Mouse (Mus musculus) embryonic stem cell, embryonic (primary cell): Measurements from ENCODE around the gene Dexi.

Experiments
- CTCF ChIA-PET, 4 experiments: fragments of 300-600 bp in 2 of 4; fragments of 350-600 bp in 2 of 4; sonication (Branson Sonifier 250); formaldehyde crosslinking; loops; one replicate each; lab custom pipeline; 2022; ENCODE audit warnings: inconsistent platforms in 2 of 4; lab: Charles Lee
- POLR2A ChIA-PET, 4 experiments: fragments of 300-600 bp in 2 of 4; fragments of 350-600 bp in 2 of 4; sonication (Branson Sonifier 250); formaldehyde crosslinking; loops; one replicate each; lab custom pipeline; 2022; ENCODE audit warnings: antibody characterized with exemption in 4 of 4, inconsistent platforms in 1 of 4; lab: Charles Lee

The Dexi gene

DNA sequence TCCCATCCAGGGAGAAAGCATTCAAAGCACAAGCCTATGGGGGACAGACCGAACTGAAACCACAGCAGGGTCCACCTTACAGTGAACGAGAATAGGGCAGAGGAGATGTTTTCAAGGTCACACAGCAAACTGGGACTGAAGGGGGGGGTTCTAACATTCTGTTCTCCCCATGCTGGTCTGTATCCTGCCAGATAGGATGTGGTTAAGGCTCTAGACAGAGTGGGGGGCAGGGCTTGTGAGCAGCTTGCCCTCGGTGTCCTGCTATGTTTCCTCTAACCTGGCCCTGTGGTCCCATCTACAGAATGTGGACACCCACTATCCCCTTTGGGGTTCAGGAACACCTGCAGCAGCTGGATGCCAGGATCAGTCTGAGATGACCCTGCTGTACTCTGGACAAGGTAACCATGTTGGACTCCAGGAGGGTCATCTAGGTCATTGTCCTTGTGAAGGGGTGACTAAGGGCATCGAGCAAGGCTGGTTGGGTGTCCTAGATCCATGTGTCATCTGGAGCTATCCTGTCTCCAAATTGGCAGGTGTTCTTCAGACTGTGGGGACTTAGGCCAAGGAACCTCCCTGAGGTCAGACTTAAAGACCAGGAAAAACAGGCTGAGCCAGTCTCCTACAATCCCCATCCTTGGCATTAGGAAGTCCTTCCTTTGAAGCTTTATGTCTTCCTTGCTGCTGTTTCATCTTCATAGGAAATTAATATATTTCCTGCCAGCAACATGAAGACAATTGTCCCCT, 17.8 kb downstream of the Dexi start:
- ChIA-PET CTCF (interaction anchor here in 2 of 4 experiments (0.5 to 2.3 kb wide), 5 partner anchors 26 to 942 kb away, joined by 3 to 14 read pairs (median 4); no protein-coding TSS in a partner anchor), POLR2A (interaction anchor here in 2 of 4 experiments (0.8 to 2.6 kb wide), 6 partner anchors 18 to 236 kb away, joined by 3 to 9 read pairs (median 4); partner anchors contain the start of genes Dexi (in 1 of the 2) and Nubp1 (in 1 of the 2))

DNA sequence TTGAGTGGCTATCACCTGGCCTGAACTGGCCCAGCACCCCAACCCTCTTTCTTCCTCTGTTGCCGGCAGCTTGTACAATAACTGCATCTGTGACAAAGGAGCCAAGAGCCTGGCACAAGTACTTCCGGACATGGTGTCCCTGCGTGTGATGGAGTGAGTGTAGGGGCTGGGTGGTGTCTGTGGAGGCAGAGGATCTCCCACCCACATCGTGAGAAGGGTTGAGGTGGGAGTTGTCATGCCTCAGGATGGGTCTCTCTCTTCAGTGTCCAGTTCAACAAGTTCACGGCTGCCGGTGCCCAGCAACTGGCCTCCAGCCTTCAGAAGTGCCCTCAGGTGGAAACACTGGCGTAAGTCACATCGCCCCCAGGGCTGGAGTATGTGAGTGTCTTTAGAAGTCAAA, 19.2 kb downstream of the Dexi start:
- CTCF ChIA-PET, result interaction anchor here (0.7 to 3.9 kb wide), 14 partner anchors 8 to 243 kb away, joined by 3 to 122 read pairs (median 7); no protein-coding TSS in a partner anchor
- POLR2A ChIA-PET, result interaction anchor here in 2 of 4 experiments (1.0 to 1.2 kb wide), 4 partner anchors 8 to 111 kb away, joined by 3 to 4 read pairs (median 4); no protein-coding TSS in a partner anchor

GRCm38 (mm10) chr16:10522811-10523210, 20.0 kb downstream of the Dexi start:
- CTCF ChIA-PET, result interaction anchor here (0.6 to 3.9 kb wide), 50 partner anchors 9 to 939 kb away, joined by 3 to 122 read pairs (median 4); partner anchors contain the start of genes Nubp1 (in 1 of the 4) and Tvp23a (in 1 of the 4)
- POLR2A ChIA-PET, result interaction anchor here in 3 of 4 experiments (0.7 to 8.1 kb wide), 16 partner anchors 9 to 246 kb away, joined by 3 to 45 read pairs (median 4); partner anchors contain the start of genes Nubp1 (in 3 of the 3) and Dexi (in 1 of the 3)

- POLR2A ChIA-PET, result interaction anchor here in 3 of 4 experiments (0.6 to 8.1 kb wide), 22 partner anchors 10 to 243 kb away, joined by 3 to 45 read pairs (median 4); partner anchors contain the start of genes Nubp1 (in 2 of the 3), Ciita (in 1 of the 3), Dexi (in 1 of the 3) and Tvp23a (in 1 of the 3)
- CTCF ChIA-PET, result interaction anchor here (0.6 to 3.9 kb wide), 51 partner anchors 8 to 250 kb away, joined by 3 to 122 read pairs (median 5); partner anchors contain the start of genes Dexi (in 2 of the 4), Tvp23a (in 2 of the 4), Nubp1 (in 1 of the 4) and Tekt5 (in 1 of the 4)
Observed at GRCm38 (mm10) chr16:10520908-10521614, 21.8 kb downstream of the Dexi start.

GRCm38 (mm10) chr16:10518030-10518429, 24.8 kb downstream of the Dexi start:
- CTCF ChIA-PET, result interaction anchor here (0.5 to 2.3 kb wide), 35 partner anchors 9 to 779 kb away, joined by 3 to 36 read pairs (median 4); partner anchors contain the start of genes Ciita (in 1 of the 4), Nubp1 (in 1 of the 4) and Tvp23a (in 1 of the 4)

GRCm38 (mm10) chr16:10515953-10516572, 26.8 kb downstream of the Dexi start:
- CTCF ChIA-PET, result interaction anchor here in 1 of 4 experiments (1.2 to 2.3 kb wide), 3 partner anchors 99 to 236 kb away, joined by 3 to 10 read pairs (median 3); no protein-coding TSS in a partner anchor

More at GRCm38 (mm10) chr16:10518030-10518429, 24.8 kb downstream of the Dexi start:
- POLR2A ChIA-PET, result interaction anchor here in 3 of 4 experiments (0.6 to 8.1 kb wide), 24 partner anchors 10 to 284 kb away, joined by 3 to 45 read pairs (median 4); partner anchors contain the start of genes Nubp1 (in 2 of the 3) and Tvp23a (in 1 of the 3)

GRCm38 (mm10) chr16:10511134-10511520, 31.7 kb downstream of the Dexi start:
- ChIA-PET CTCF (interaction anchor here (0.5 to 2.8 kb wide), 7 partner anchors 9 to 232 kb away, joined by 3 to 14 read pairs (median 3); no protein-coding TSS in a partner anchor), POLR2A (interaction anchor here in 2 of 4 experiments (1.1 to 3.6 kb wide), 9 partner anchors 9 to 99 kb away, joined by 3 to 14 read pairs (median 4); partner anchors contain the start of genes Ciita (in 1 of the 2) and Dexi (in 1 of the 2))

More at GRCm38 (mm10) chr16:10515953-10516572, 26.8 kb downstream of the Dexi start:
- POLR2A ChIA-PET, result interaction anchor here in 3 of 4 experiments (0.7 to 8.1 kb wide), 5 partner anchors 52 to 882 kb away, joined by 3 to 45 read pairs (median 5); partner anchors contain the start of gene Nubp1 (in 2 of the 3)

DNA sequence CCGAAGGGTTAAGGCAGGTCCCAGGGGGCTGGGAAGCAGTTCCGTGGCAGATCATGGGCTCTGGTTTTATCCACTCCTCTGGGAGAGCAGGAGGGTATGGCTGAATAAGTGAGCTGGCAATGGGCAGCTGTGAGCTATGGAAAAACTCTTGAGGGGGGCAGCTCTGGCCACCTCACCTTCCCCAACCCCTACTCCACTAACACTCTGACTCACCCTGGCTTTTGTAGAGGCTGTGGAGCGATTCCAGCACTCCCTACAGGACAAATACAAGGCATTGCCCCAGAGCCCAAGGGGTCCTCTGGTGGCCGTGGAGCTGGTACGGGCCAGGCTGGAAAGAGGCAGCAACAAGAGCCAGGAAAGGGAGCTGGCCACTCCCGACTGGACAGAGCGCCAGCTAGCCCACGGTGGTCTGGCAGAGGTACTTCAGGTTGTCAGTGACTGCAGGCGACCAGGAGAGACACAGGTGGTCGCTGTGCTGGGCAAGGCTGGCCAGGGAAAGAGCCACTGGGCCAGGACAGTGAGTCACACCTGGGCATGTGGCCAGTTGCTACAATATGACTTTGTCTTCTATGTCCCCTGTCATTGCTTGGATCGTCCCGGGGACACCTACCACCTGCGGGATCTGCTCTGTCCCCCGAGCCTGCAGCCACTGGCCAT, 32.2 kb downstream of the Dexi start:
- ChIA-PET CTCF (interaction anchor here (0.6 to 2.8 kb wide), 4 partner anchors 9 to 94 kb away, joined by 3 to 14 read pairs (median 3); no protein-coding TSS in a partner anchor), POLR2A (interaction anchor here in 3 of 4 experiments (0.6 to 3.6 kb wide), 9 partner anchors 9 to 194 kb away, joined by 3 to 14 read pairs (median 4); partner anchors contain the start of genes Ciita (in 1 of the 3) and Dexi (in 1 of the 3))

GRCm38 (mm10) chr16:10508691-10509090, 34.2 kb downstream of the Dexi start:
- CTCF ChIA-PET, result no interaction called here
- POLR2A ChIA-PET, result interaction anchor here in 2 of 4 experiments (1.0 to 1.1 kb wide), 2 partner anchors 19 to 34 kb away, joined by 3 read pairs; no protein-coding TSS in a partner anchor

DNA sequence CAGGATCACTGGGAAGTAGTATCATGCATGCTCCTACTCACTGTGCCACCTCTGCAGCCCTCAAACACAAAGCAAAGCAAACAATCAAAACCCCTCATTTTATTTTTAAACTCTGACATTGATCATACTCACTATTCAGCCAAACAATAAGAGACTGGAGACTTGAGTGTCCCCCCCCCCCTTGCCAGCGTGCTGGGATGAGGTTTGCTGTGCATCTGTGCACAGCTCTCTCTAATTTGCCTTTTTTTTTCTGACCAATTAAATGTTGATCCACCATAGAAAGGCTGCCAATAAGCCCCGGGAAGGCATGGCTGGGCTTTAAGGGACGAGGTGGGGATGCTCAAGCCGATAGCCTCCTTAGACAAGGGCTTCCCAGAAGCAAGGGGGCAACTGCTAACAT, 35.4 kb downstream of the Dexi start:
- CTCF ChIA-PET, result no interaction called here
- POLR2A ChIA-PET, result interaction anchor here in 1 of 4 experiments (0.6 kb wide), 1 partner anchor 39 kb away, joined by 3 read pairs; no protein-coding TSS in a partner anchor

DNA sequence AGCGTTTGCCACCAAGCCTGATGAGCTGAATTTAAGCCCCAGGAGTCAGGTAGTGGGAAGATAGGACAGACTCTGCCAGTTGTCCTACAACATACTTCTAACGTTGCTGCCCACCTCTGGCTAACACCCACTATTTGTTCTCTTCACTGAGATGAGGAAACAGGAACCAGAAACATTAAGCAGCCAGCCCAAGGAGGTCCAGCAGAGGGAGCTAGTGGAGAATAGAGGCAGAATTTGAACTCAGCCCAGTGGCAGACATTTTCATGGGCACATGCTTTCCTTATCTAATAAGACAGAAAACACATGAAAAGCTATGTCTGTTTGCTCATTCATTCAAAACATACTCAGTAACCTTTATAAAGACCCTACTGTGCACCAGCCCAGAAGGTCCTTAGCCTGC, 39.8 kb downstream of the Dexi start:
- ChIA-PET POLR2A (interaction anchor here in 2 of 4 experiments (0.5 to 2.6 kb wide), 5 partner anchors 9 to 89 kb away, joined by 3 to 12 read pairs (median 5); no protein-coding TSS in a partner anchor), CTCF (interaction anchor here in 1 of 4 experiments (0.7 kb wide), 1 partner anchor 104 kb away, joined by 3 read pairs; no protein-coding TSS in a partner anchor)

DNA sequence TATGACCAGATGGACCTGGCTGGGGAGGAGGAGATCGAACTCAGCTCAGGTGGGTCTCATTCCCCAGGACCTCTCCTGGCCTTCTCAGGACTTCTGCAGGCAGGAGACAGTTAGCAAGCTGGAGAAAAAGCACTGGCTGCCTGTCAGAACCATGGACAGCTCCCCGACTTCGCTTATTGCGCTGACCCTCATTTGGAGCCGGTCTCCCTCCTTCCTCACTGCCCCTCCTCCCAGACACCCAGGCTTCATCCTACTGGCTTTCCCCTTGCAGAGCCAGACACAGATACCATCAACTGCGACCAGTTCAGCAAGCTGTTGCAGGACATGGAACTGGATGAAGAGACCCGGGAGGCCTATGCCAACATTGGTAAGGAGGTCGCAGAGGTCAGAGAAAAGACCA, 41.0 kb downstream of the Dexi start:
- CTCF ChIA-PET, result interaction anchor here (0.6 to 1.3 kb wide), 11 partner anchors 9 to 284 kb away, joined by 3 to 6 read pairs (median 4); no protein-coding TSS in a partner anchor
- POLR2A ChIA-PET, result interaction anchor here in 3 of 4 experiments (0.7 to 2.6 kb wide), 11 partner anchors 10 to 90 kb away, joined by 3 to 12 read pairs (median 5); partner anchors contain the start of gene Nubp1 (in 1 of the 3)

- ChIA-PET POLR2A (interaction anchor here in 2 of 4 experiments (0.7 to 2.3 kb wide), 4 partner anchors 9 to 85 kb away, joined by 3 to 10 read pairs (median 4); no protein-coding TSS in a partner anchor), CTCF (interaction anchor here in 1 of 4 experiments (0.6 to 0.7 kb wide), 2 partner anchors 26 to 453 kb away, joined by 4 read pairs; no protein-coding TSS in a partner anchor)
Observed at GRCm38 (mm10) chr16:10499122-10499521, 43.7 kb downstream of the Dexi start.

DNA sequence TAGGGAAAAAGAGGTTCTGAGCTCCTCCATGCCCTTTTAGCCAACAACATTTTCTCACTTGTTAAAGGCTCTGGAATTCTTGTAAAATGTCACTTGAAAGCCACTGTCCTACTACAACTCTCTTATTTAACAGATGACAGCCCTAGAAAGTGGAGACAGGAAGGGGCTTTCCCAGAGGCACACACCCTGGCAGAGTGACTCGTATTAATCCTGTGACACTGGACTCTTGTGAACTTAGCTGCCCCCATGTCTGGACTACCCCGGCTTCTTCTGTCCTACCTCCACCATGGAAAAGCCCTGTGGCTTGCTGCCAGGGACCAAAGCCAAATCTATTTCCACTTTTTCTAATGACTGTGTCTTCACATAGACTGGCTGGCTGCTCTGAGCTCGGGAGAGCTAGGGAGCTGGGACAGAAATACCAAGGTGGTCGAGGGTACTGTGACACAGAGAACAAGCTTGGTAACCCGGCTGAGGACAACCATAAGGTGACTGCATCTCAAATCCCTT, 44.7 kb downstream of the Dexi start:
- ChIA-PET POLR2A (interaction anchor here in 2 of 4 experiments (0.6 to 2.3 kb wide), 5 partner anchors 9 to 107 kb away, joined by 3 to 10 read pairs (median 3); no protein-coding TSS in a partner anchor), CTCF (interaction anchor here in 3 of 4 experiments (0.6 to 1.3 kb wide), 3 partner anchors 25 to 218 kb away, joined by 3 to 6 read pairs (median 3); no protein-coding TSS in a partner anchor)

GRCm38 (mm10) chr16:10495824-10496298, 47.0 kb downstream of the Dexi start:
- POLR2A ChIA-PET, result interaction anchor here in 3 of 4 experiments (0.6 to 1.3 kb wide), 4 partner anchors 8 to 83 kb away, joined by 3 to 5 read pairs (median 4); partner anchors contain the start of gene Nubp1 (in 1 of the 3)
- CTCF ChIA-PET, result interaction anchor here in 2 of 4 experiments (0.6 to 2.1 kb wide), 3 partner anchors 22 to 407 kb away, joined by 3 to 4 read pairs (median 3); no protein-coding TSS in a partner anchor
